Mouse (Mus musculus): ENCODE data around the gene Atp13a3.

DNA sequence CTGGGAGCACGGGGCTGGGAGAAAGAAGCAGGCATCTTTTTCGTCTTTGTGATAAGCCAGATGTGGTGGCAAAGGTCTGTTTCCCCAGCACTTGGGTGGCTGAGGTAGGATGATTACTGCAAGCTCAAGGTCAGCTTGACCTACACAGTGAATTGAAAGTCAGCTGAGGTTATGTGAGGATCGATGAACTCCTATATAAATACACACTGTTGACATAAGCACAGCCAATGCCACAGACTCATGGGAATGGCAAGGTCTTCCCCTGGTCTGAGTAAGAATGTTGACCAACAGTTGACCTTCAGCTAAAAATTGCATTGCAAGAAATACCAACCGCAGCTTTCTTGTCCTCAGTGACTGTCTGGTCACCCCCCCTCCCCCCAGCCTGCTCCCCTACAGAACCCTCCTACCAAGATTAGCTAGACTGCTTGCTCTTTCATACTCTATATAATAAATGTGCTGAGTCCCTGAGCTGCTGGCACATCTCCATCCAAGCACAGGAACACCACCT lies 23.0 kb upstream of the Atp13a3 start:
- no peak for TF ChIP-seq POLR2A (IDR thresholded peaks at IDR 0.05; ENCODE audit: extremely low read depth, insufficient read depth, low read length)
- TF ChIP-seq CTCF (IDR thresholded peaks at IDR 0.05; ENCODE audit: extremely low read depth, insufficient read depth, low read length): no peak
